Mouse (Mus musculus) testis, adult 2 months (tissue): ENCODE measurements at regions not wholly inside any gene's neighbourhood (a gene's known extent, or its start where the extent isn't known, plus 50 kb on each side); places are given as distances from the start of the nearest gene placed in this dataset.

Experiments
- CTCF ChIP-seq: fragments of 200-500 bp; IDR thresholded peaks from 2 replicates; pipeline ENCODE4 v1.5.1; 2012; ENCODE audit warnings: low read depth, mild to moderate bottlenecking, inconsistent platforms, low read length, moderate library complexity; ENCODE audit not compliant: control insufficient read depth, insufficient read depth, insufficient replicate concordance
- POLR2A ChIP-seq: fragments of 200-500 bp; IDR thresholded peaks from 2 replicates; pipeline ENCODE4 v1.6.1; 2012; ENCODE audit warnings: low read depth, mild to moderate bottlenecking, inconsistent platforms, low read length, moderate library complexity; ENCODE audit not compliant: control insufficient read depth

DNA sequence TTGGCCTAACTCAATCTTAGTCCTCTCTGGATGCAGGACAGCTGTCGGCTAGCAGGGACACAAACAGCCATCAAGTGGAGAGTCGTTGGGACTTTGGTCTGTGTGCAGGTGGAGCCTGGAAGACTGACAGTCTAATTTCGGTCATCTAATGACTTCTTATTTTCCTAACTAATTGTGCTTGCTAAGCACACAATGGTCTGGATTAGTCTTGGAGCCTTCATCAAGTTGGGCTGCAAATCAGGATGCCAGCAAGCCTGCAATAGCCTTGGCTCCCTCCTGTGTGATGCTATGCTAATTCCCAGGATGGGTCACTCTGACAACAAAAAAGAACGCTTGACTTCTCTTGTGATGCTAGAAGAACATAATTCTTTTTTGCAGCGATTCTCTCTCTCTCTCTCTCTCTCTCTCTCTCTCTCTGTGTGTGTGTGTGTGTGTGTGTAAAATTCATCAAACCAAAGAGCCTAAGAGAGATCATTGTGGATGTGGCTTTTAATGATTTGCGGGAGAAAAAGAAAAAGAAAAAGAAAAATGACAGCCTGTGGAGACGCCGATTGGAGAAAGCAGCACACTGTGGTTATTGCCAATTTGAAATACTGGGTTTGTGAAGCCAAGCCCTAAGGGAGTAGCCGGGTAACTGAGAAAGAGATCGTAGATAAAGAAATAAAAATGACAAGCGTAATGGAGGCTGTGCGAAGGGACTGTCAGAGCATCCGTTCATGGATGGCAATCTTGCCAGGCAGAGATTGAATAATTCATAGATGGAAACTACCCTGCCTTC is 61.5 kb upstream of the Sox4 start:
- TF ChIP-seq CTCF (no peak), POLR2A (no peak)
